Comparison of ENCODE assay signal across 1 mouse cellular context in the genomic region with DNA sequence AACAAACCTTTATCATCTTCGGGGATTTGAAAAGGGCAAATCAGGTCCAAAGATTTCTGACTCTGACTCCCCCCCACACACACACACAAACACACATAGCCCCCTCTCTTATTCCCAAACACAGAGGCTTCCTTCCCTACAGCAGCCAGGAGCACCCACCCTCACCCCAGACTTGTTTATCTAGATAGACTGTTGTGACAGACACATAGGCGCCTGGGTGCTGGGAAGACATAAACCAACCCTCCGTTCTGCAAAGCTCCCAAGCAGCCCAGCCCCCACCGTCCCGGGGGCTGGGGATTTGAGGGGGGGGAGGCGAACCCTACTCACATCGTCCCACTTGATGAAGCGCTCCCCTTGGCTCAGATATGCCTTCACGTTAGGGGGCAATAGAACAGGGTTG.
TF ChIP-seq lines count a peak whose summit lies in the region.

No protein-coding gene starts in this region.

TF ChIP-seq in CH12.LX, 34 proteins besides CTCF, POLR2A, EP300 and RAD21:
- TF ChIP-seq TCF12 (IDR thresholded peaks at IDR 0.05; ENCODE audit: low read depth, low read length): no peak
- no peak for TF ChIP-seq GABPA (IDR thresholded peaks at IDR 0.05; ENCODE audit: insufficient replicate concordance, low read depth, low read length)
- TF ChIP-seq SMC3 (IDR thresholded peaks at IDR 0.05; ENCODE audit: low read depth, low read length): no peak
- no peak for TF ChIP-seq ZC3H11A (IDR thresholded peaks at IDR 0.05; ENCODE audit: low read depth, low read length)
